Mouse (Mus musculus): Measurements from ENCODE around the gene Hgfac. TPM values are rescaled to one million over a fixed set of nuclear protein-coding genes. Genes with fewer than 3 reads are reported as not detected.

Hgfac gene
- polyA plus RNA-seq, 1 experiment from 2014 or later, result not detected

DNA sequence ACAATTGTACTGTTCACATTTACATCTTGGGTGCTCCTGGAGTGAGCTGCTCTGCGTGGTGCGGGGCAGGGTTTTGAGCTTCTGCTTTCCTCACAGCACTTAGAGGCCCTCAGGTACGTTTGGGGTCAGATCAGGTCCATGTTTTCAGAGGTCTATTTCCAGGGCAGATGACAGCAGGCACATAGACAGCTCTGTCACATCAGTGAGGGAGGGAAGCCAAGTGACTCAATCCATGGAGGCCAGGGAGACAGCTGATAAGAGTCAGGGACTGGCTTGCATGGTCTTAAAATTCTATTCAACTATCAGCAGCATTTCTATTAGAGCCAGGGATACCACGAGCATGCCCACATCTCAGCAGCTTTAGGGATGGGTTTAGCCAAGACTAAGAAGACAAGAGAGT, 32.1 kb upstream of the Hgfac start:
- Histone ChIP-seq H3K27me3 (replicated peaks; ENCODE audit: control insufficient read depth, insufficient read depth, low read length) (no peaks in the 10 kb centered on the region), H3K36me3 (ENCODE audit: control insufficient read depth, insufficient read depth, low read length) (0 out of 2 replicates have a peak, but pooled peaks cover 11% of the 10 kb centered on the region), H3K9ac (ENCODE audit: low read length) (no peak overlapping the region), H3K27ac (ENCODE audit: low read depth, low read length) (no peak overlapping the region), H3K4me1 (ENCODE audit: control insufficient read depth, insufficient read depth, low read length) (no peaks in the 10 kb centered on the region), H3K4me2 (ENCODE audit: low read length) (no peak overlapping the region), H3K9me3 (replicated peaks; ENCODE audit: control insufficient read depth, low read length) (no peaks in the 10 kb centered on the region), H3K4me3 (ENCODE audit: low read depth, low read length) (no peak overlapping the region)
- 98% methylated on average over 4 of the region's 4 CpGs for WGBS
- ATAC-seq (no peak), DNase-seq (ENCODE audit: low spot score) (no peak)

DNA sequence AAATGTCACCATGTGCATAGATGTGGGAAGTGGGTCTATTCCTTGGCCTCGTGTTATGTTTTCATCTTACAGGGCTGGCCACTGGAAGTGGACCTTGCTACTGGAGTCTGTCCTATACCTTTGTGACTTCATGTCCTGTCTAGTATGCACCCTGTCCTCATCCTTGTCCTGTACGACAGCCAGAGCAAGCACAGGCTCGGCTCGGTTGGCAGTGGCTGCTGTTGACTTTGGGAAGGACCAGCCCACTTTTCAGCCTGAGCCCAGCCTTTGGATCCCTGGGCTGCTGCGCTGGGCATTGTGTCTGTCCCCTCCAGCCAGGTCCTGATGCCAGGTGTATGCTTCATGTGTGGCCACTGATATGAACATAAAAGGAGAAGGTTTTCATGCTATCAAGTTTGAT, 30.7 kb upstream of the Hgfac start:
- Histone ChIP-seq H3K36me3 (ENCODE audit: control insufficient read depth, insufficient read depth, low read length) (0 out of 2 replicates have a peak, but pooled peaks cover 7% of the 10 kb centered on the region), H3K4me1 (ENCODE audit: control insufficient read depth, insufficient read depth, low read length) (no peaks in the 10 kb centered on the region), H3K9ac (ENCODE audit: low read length) (no peak overlapping the region), H3K4me3 (ENCODE audit: low read depth, low read length) (no peak overlapping the region), H3K27ac (ENCODE audit: low read depth, low read length) (peak overlapping the region; percentile 9; the same call in 1 of the 2 replicates), H3K4me2 (ENCODE audit: low read length) (no peak overlapping the region), H3K27me3 (replicated peaks; ENCODE audit: control insufficient read depth, insufficient read depth, low read length) (no peaks in the 10 kb centered on the region), H3K9me3 (replicated peaks; ENCODE audit: control insufficient read depth, low read length) (no peaks in the 10 kb centered on the region)
- 84% methylated on average over 5 of the region's 5 CpGs for WGBS
- DNase-seq (ENCODE audit: low spot score), result no peak
- ATAC-seq, result no peak

DNA sequence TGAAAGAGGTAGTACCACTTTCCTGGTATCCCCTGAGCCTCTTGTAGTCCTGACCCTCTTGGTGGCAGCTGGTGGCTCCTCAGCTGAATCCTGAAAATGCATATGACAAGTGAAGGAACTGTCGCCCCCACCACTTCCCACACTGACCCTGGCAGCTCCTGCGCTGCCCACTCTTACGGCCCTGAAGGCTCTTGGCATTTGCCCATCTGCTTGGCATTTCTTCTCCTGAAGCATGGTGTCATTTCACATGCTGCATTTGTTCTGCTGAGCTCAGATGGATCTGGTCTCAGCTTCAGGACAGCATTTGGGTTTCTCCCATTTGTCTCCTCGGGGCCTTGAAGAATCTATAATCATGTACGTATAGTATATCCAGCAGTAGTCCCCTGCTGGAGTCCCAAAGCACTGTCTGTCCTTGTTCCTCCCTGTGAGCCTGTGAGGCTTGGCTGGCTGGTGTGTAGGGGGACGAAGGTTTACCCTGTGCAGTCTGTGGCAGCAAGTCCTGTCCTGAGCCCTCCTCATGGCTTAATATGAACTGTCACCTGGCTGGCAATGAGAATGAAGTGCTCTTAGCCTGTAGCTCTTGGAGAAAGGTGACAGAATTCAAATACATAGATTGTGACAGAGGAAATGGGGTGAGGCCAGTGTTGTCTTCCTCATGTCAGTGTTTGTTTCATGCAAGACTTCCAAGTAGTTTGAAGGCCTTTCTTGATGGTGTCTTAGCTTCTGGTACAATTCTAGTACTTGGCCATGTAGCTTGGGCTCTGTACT, 30.0 kb upstream of the Hgfac start:
- no peaks in the 10 kb centered on the region for H3K9me3 ChIP-seq (replicated peaks; ENCODE audit: control insufficient read depth, low read length)
- H3K4me3 ChIP-seq (ENCODE audit: low read depth, low read length), result no peak overlapping the region
- no peaks in the 10 kb centered on the region for H3K4me1 ChIP-seq (ENCODE audit: control insufficient read depth, insufficient read depth, low read length)
- H3K36me3 ChIP-seq (ENCODE audit: control insufficient read depth, insufficient read depth, low read length), result 0 out of 2 replicates have a peak, but pooled peaks cover 4% of the 10 kb centered on the region
- H3K27me3 ChIP-seq (replicated peaks; ENCODE audit: control insufficient read depth, insufficient read depth, low read length), result no peaks in the 10 kb centered on the region
- WGBS, result 95% methylated on average over 6 of the region's 6 CpGs
- DNase-seq (ENCODE audit: low spot score) (no peak), ATAC-seq (no peak)
- no peak overlapping the region for H3K9ac ChIP-seq (ENCODE audit: low read length)
- H3K4me2 ChIP-seq (ENCODE audit: low read length), result no peak overlapping the region
- no peak overlapping the region for H3K27ac ChIP-seq (ENCODE audit: low read depth, low read length)

DNA sequence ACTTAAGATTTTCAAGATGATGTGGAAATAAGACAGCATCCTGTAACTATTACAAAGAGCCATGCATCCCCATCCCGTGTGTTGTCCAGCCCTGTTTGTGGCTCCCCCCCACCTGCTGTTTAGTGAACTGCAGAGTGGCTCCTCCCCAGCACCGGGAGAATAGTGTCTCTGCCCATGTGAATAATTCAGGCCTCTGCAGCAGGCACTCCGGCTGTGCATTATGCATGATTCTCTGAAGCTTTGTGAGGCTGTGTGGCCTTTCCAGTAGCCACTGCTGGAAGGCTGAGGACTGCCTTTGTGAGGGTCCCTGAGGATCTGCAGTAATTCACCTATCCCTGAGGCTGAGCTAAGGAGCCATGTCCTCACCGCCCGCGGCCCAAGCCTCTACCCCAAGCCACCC, 27.3 kb upstream of the Hgfac start:
- ATAC-seq, result peak; percentile 62; the same call in 1 of the 2 replicates
- H3K36me3 ChIP-seq (ENCODE audit: control insufficient read depth, insufficient read depth, low read length), result no peaks in the 10 kb centered on the region
- peak; percentile 40 for DNase-seq (ENCODE audit: low spot score)
- H3K4me3 ChIP-seq (ENCODE audit: low read depth, low read length), result no peak overlapping the region
- H3K27ac ChIP-seq (ENCODE audit: low read depth, low read length), result peak overlapping the region; percentile 48
- H3K4me1 ChIP-seq (ENCODE audit: control insufficient read depth, insufficient read depth, low read length), result no peaks in the 10 kb centered on the region
- 42% methylated on average over 6 of the region's 6 CpGs for WGBS
- no peak overlapping the region for H3K4me2 ChIP-seq (ENCODE audit: low read length)
- H3K9me3 ChIP-seq (replicated peaks; ENCODE audit: control insufficient read depth, low read length), result no peaks in the 10 kb centered on the region
- no peaks in the 10 kb centered on the region for H3K27me3 ChIP-seq (replicated peaks; ENCODE audit: control insufficient read depth, insufficient read depth, low read length)
- H3K9ac ChIP-seq (ENCODE audit: low read length), result no peak overlapping the region

DNA sequence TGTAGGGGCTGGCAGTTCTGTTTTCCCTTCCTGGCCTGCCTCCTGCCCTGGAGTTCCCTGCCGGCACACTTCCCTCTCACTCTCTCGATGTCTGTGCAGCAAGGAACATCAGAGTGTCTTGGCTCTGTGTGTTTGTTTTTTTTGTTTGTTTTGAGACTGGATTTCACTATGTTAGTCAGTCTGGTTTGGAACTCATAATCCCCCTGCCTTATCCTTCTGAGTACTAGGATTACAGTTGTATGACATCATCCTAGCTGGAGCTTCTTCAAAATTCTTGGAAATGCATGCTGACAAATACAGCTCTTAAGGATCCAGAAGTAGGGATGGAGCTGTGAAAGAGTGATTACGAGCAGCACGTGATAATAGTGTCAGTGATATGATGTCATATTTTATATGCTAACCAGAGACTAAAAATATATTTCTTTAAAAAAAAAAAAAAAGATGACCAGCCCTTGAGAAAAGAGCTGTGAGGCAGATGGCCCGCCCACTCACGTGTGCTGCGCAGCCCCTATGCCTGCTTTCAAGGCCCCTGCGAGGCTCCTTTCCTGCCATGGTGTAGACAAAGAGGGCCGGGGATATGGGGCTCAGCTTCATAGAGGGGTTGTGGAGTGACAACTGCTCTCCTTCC, 21.5 kb upstream of the Hgfac start:
- Histone ChIP-seq H3K27me3 (replicated peaks; ENCODE audit: control insufficient read depth, insufficient read depth, low read length) (no peaks in the 10 kb centered on the region), H3K9ac (ENCODE audit: low read length) (0 out of 2 replicates have a peak overlapping the region, but pooled peaks have one; percentile 7), H3K4me1 (ENCODE audit: control insufficient read depth, insufficient read depth, low read length) (no peaks in the 10 kb centered on the region), H3K4me2 (ENCODE audit: low read length) (no peak overlapping the region), H3K27ac (ENCODE audit: low read depth, low read length) (0 out of 2 replicates have a peak overlapping the region, but pooled peaks have one; percentile 18), H3K4me3 (ENCODE audit: low read depth, low read length) (no peak overlapping the region), H3K9me3 (replicated peaks; ENCODE audit: control insufficient read depth, low read length) (no peaks in the 10 kb centered on the region), H3K36me3 (ENCODE audit: control insufficient read depth, insufficient read depth, low read length) (peaks cover 33% of the 10 kb centered on the region; the same call in 1 of the 2 replicates)
- DNase-seq (ENCODE audit: low spot score), result no peak
- ATAC-seq, result no peak
- 82% methylated on average over 9 of the region's 9 CpGs for WGBS

DNA sequence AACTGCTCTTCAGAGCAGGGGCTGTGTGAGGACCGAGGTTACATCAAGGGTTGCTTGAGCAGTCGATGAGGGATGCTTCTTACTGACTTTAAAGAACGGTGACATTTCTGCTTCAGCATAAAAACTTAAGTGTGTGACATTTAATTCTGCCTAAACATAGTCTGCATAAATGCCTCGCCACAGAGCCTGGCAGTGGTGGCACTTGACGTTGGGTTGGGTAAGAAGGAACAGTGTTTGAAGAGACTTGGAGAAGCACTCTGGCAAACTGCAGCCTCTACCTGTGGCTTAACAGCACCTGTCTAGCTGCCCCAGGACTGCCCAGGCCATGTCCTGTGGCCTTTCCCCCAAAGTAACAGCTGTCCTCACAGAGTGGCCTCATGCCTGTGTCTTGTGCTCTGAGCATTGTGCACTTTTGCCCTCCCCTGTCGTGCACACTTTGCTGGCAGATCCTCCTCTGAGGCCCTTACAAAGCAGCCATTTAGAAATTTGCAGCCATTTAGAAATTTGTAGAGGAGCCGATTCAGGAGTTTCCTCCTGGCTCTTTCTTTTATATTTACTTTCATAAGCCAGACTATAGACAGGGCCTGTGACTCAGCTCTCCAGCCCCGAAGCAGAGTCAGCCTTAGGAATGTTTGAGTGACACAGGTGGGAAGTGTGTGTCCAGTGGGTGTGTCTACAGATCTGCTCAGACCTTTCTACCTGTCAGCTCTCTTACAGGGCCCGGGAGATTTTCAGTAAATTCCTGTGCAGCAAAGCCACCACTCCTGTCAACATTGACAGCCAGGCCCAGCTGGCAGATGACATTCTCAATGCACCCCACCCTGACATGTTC, 20.7 kb upstream of the Hgfac start:
- Histone ChIP-seq H3K4me3 (ENCODE audit: low read depth, low read length) (no peak overlapping the region), H3K4me2 (ENCODE audit: low read length) (no peak overlapping the region), H3K9ac (ENCODE audit: low read length) (no peak overlapping the region), H3K36me3 (ENCODE audit: control insufficient read depth, insufficient read depth, low read length) (peaks cover 41% of the 10 kb centered on the region; the same call in 1 of the 2 replicates), H3K4me1 (ENCODE audit: control insufficient read depth, insufficient read depth, low read length) (no peaks in the 10 kb centered on the region), H3K9me3 (replicated peaks; ENCODE audit: control insufficient read depth, low read length) (no peaks in the 10 kb centered on the region), H3K27ac (ENCODE audit: low read depth, low read length) (0 out of 2 replicates have a peak overlapping the region, but pooled peaks have one; percentile 17), H3K27me3 (replicated peaks; ENCODE audit: control insufficient read depth, insufficient read depth, low read length) (no peaks in the 10 kb centered on the region)
- 84% methylated on average over 9 of the region's 9 CpGs for WGBS
- no peak for DNase-seq (ENCODE audit: low spot score)
- ATAC-seq, result no peak

DNA sequence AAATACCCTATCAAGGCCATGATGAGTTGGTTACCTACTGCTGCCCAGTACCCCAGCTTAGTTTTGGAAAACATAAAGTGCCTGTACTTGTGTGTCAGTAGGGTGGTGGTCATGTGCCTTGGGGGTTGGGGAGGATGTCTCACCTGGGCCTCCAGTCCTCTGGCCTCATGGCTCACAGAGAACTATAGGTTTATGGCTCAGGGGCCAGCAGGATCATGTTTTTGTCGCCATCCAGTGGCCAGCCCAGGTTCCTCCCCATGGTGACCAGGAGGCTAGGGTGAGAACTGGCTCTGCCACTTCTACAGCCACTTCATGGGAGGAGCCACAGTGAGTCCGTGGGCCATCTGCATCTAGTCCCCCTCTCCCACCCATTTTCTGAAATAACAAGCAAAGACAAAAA, 16.3 kb upstream of the Hgfac start:
- ATAC-seq, result 0 out of 2 replicates have a peak, but pooled peaks have one; percentile 40
- peaks cover 82% of the 10 kb centered on the region for H3K36me3 ChIP-seq (ENCODE audit: control insufficient read depth, insufficient read depth, low read length)
- no peak overlapping the region for H3K4me3 ChIP-seq (ENCODE audit: low read depth, low read length)
- no peak overlapping the region for H3K9ac ChIP-seq (ENCODE audit: low read length)
- no peaks in the 10 kb centered on the region for H3K27me3 ChIP-seq (replicated peaks; ENCODE audit: control insufficient read depth, insufficient read depth, low read length)
- H3K9me3 ChIP-seq (replicated peaks; ENCODE audit: control insufficient read depth, low read length), result no peaks in the 10 kb centered on the region
- H3K4me2 ChIP-seq (ENCODE audit: low read length), result no peak overlapping the region
- no peaks in the 10 kb centered on the region for H3K4me1 ChIP-seq (ENCODE audit: control insufficient read depth, insufficient read depth, low read length)
- WGBS, result 26% methylated on average over 2 of the region's 2 CpGs
- peak; percentile 39 for DNase-seq (ENCODE audit: low spot score)
- H3K27ac ChIP-seq (ENCODE audit: low read depth, low read length), result no peak overlapping the region

DNA sequence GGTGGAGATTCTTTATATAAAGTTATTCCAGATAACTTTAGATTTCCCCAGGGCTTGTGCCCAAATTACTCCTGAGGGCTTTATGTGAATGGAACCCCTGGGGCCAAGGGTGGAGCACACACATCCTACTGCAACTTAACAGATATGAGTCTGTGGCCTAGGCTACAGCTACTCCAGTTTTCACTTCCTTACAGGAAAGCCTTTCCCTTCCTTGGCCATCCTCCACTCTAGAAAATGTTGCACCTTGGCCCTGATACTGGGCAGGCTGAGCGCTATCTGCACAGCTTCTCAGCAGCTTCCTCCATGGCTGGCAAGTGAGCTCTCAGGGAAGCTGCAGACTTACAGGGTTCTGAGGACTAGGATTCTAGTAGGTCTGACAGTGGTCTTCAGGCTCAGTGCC, 12.0 kb upstream of the Hgfac start:
- no peak overlapping the region for H3K4me3 ChIP-seq (ENCODE audit: low read depth, low read length)
- ATAC-seq (no peak), DNase-seq (ENCODE audit: low spot score) (no peak)
- no peaks in the 10 kb centered on the region for H3K27me3 ChIP-seq (replicated peaks; ENCODE audit: control insufficient read depth, insufficient read depth, low read length)
- no peak overlapping the region for H3K9ac ChIP-seq (ENCODE audit: low read length)
- WGBS, result 97% methylated on average over 1 of the region's 1 CpGs
- H3K36me3 ChIP-seq (ENCODE audit: control insufficient read depth, insufficient read depth, low read length), result peaks cover 91% of the 10 kb centered on the region
- no peaks in the 10 kb centered on the region for H3K4me1 ChIP-seq (ENCODE audit: control insufficient read depth, insufficient read depth, low read length)
- no peaks in the 10 kb centered on the region for H3K9me3 ChIP-seq (replicated peaks; ENCODE audit: control insufficient read depth, low read length)
- no peak overlapping the region for H3K27ac ChIP-seq (ENCODE audit: low read depth, low read length)
- no peak overlapping the region for H3K4me2 ChIP-seq (ENCODE audit: low read length)

Measured in forebrain, embryonic 14.5 days (tissue).